Comparison of ENCODE assay signal across 20 mouse cellular contexts in genomic region chr11:72415155-72415554, GRCm38 (mm10). TPM values are rescaled to one million over a fixed set of nuclear protein-coding genes. Genes with fewer than 3 reads are reported as not detected.
A peak's percentile ranks its signal among the peaks of the same experiment; 100 is the strongest.
DNase-seq lines count a peak whose midpoint lies in the region; ATAC-seq lines count a peak whose summit lies in the region.
"Had no signal": no experiment of that assay in that cellular context is flagged by ENCODE, and none has a peak within 500 bp of the region (broad histone marks: within the 10 kb centered on the region; RNA-seq: fewer than 3 reads in every experiment).

No protein-coding gene starts in this region.

- 9% methylated on average over 8 of the region's 8 CpGs for WGBS in heart, embryonic 14.5 days
- WGBS in liver, embryonic 12.5 days (ENCODE audit: insufficient replicate concordance): 11% methylated on average over 8 of the region's 8 CpGs
- 62% methylated on average over 8 of the region's 8 CpGs for WGBS in kidney, embryonic 15.5 days
- WGBS in hindbrain, embryonic 12.5 days: 85% methylated on average over 8 of the region's 8 CpGs

- H3K4me2 ChIP-seq in heart, embryonic 14.5 days (ENCODE audit: low read length): peak overlapping the region; percentile 6
- H3K4me2 ChIP-seq in liver, embryonic 12.5 days: peak overlapping the region; percentile 44
- no peak overlapping the region for H3K4me2 ChIP-seq in kidney, embryonic 15.5 days
- H3K4me2 ChIP-seq in hindbrain, embryonic 12.5 days (replicated peaks): no peak overlapping the region
- H3K4me2 ChIP-seq: embryonic facial prominence, embryonic 12.5 days; neural tube, embryonic 12.5 days had no signal

- no peak overlapping the region for H3K4me3 ChIP-seq in heart, embryonic 14.5 days (ENCODE audit: control insufficient read depth in 1 of 2, insufficient read depth in 1 of 2, low read depth in 1 of 2, low read length in 2 of 2)
- H3K4me3 ChIP-seq in liver, embryonic 12.5 days: no peak overlapping the region
- H3K4me3 ChIP-seq in kidney, embryonic 15.5 days (replicated peaks): no peak overlapping the region
- no peak overlapping the region for H3K4me3 ChIP-seq in hindbrain, embryonic 12.5 days
- H3K4me3 ChIP-seq: embryonic facial prominence, embryonic 12.5 days; hindbrain, embryonic 10.5 days; neural tube, embryonic 12.5 days had no signal

- DNase-seq in heart, postnatal 25 days (ENCODE audit: low spot score): no peak
- no peak for DNase-seq in right cerebral cortex, postnatal 10 days (ENCODE audit: low spot score in 2 of 2)
- DNase-seq: cerebellum, adult 11 months; gastrocnemius, postnatal 10 days; kidney, adult 2 months; kidney, postnatal 36 days; lung, postnatal 10 days; right cerebral cortex, postnatal 25 days; thymus, postnatal 25 days had no signal

- ATAC-seq in heart, embryonic 14.5 days (ENCODE audit: insufficient number of reproducible peaks, insufficient read depth, low FRiP score, low read depth): no peak
- ATAC-seq in erythroblast, adult 5-6 weeks (replicated peaks; ENCODE audit: low FRiP score, poor library complexity, severe bottlenecking): peak; percentile 34; the same call in 1 of the 2 replicates
- ATAC-seq in liver, embryonic 12.5 days: peak; percentile 81
- ATAC-seq in kidney, embryonic 15.5 days (replicated peaks; ENCODE audit: low FRiP score): no peak
- no peak for ATAC-seq in hindbrain, embryonic 12.5 days (ENCODE audit: low FRiP score)

- H3K9ac ChIP-seq in heart, embryonic 14.5 days (ENCODE audit: low read length): no peak overlapping the region
- 0 out of 2 replicates have a peak overlapping the region, but pooled peaks have one; percentile 17 for H3K9ac ChIP-seq in liver, embryonic 12.5 days
- no peak overlapping the region for H3K9ac ChIP-seq in kidney, embryonic 15.5 days
- H3K9ac ChIP-seq in hindbrain, embryonic 12.5 days: no peak overlapping the region
- H3K9ac ChIP-seq: embryonic facial prominence, embryonic 12.5 days; neural tube, embryonic 12.5 days had no signal

- H3K27me3 ChIP-seq in heart, embryonic 14.5 days (ENCODE audit: control insufficient read depth, insufficient read depth, low read length): no peaks in the 10 kb centered on the region
- peaks cover 59% of the 10 kb centered on the region for H3K27me3 ChIP-seq in liver, embryonic 12.5 days (replicated peaks)
- H3K27me3 ChIP-seq in kidney, embryonic 15.5 days: no peaks in the 10 kb centered on the region; the same call in 1 of the 2 replicates
- peaks cover 36% of the 10 kb centered on the region for H3K27me3 ChIP-seq in hindbrain, embryonic 12.5 days

- peaks cover 64 to 71% of the 10 kb centered on the region in 2 experiments for H3K4me1 ChIP-seq in heart, embryonic 14.5 days (ENCODE audit: control insufficient read depth in 2 of 2, insufficient read depth in 2 of 2, low read length in 2 of 2)
- H3K4me1 ChIP-seq in liver, embryonic 12.5 days: peaks cover 76% of the 10 kb centered on the region
- peaks cover 69% of the 10 kb centered on the region for H3K4me1 ChIP-seq in kidney, embryonic 15.5 days
- peaks cover 32% of the 10 kb centered on the region for H3K4me1 ChIP-seq in hindbrain, embryonic 12.5 days

- peak overlapping the region; percentile 37 to 40 for H3K27ac ChIP-seq in heart, embryonic 14.5 days (replicated peaks in 1 of 2; ENCODE audit: control insufficient read depth in 1 of 2, insufficient read depth in 1 of 2, low read depth in 2 of 2, low read length in 2 of 2)
- H3K27ac ChIP-seq in liver, embryonic 12.5 days: 0 out of 2 replicates have a peak overlapping the region, but pooled peaks have one; percentile 36
- H3K27ac ChIP-seq in kidney, embryonic 15.5 days: no peak overlapping the region
- H3K27ac ChIP-seq in hindbrain, embryonic 12.5 days: no peak overlapping the region
- H3K27ac ChIP-seq: embryonic facial prominence, embryonic 12.5 days; hindbrain, embryonic 10.5 days; neural tube, embryonic 12.5 days had no signal

- H3K9me3 ChIP-seq in heart, embryonic 14.5 days (ENCODE audit: control insufficient read depth, low read length): no peaks in the 10 kb centered on the region
- H3K9me3 ChIP-seq in liver, embryonic 12.5 days (replicated peaks): no peaks in the 10 kb centered on the region
- no peaks in the 10 kb centered on the region for H3K9me3 ChIP-seq in kidney, embryonic 15.5 days (replicated peaks)
- H3K9me3 ChIP-seq in hindbrain, embryonic 12.5 days (replicated peaks): no peaks in the 10 kb centered on the region
- H3K9me3 ChIP-seq: embryonic facial prominence, embryonic 12.5 days; hindbrain, embryonic 10.5 days; neural tube, embryonic 12.5 days had no signal

- H3K36me3 ChIP-seq in heart, embryonic 14.5 days (ENCODE audit: control insufficient read depth, insufficient read depth, low read length): no peaks in the 10 kb centered on the region
- no peaks in the 10 kb centered on the region for H3K36me3 ChIP-seq in liver, embryonic 12.5 days
- no peaks in the 10 kb centered on the region for H3K36me3 ChIP-seq in kidney, embryonic 15.5 days
- H3K36me3 ChIP-seq in hindbrain, embryonic 12.5 days: no peaks in the 10 kb centered on the region
- H3K36me3 ChIP-seq: embryonic facial prominence, embryonic 12.5 days; hindbrain, embryonic 10.5 days; neural tube, embryonic 12.5 days had no signal

- intact Hi-C loops in heart, postnatal 25 days (cut with DNase I): no loop called here

RNA-seq across cellular contexts. Expression of gene Smtnl2, which starts 3.6 kb away (rescaled TPM):
- 116 and 122 TPM in 2 replicates for polyA plus RNA-seq in heart, embryonic 14.5 days (2014; fragmentation: Nextera tagmentation; extraction: Ambion mirVana)
- total RNA-seq in heart, postnatal 25 days (2021): 10 to 100 TPM; 19.0 to 21.6 TPM
- total RNA-seq in erythroblast, adult 5-6 weeks (2015; ENCODE audit: low replicate concordance): not detected in 2 replicates
- not detected in 2 replicates for total RNA-seq in erythroblast, adult 5-6 weeks (2017; ENCODE audit: low replicate concordance)
- 11.3 and 12.5 TPM in 2 replicates for polyA plus RNA-seq in liver, embryonic 12.5 days (2016; fragmentation: Nextera tagmentation; extraction: Ambion mirVana)
- 109 and 111 TPM in 2 replicates for polyA plus RNA-seq in kidney, embryonic 15.5 days (2015; fragmentation: Nextera tagmentation; extraction: Ambion mirVana)
- 14.5 and 15.3 TPM in 2 replicates for polyA plus RNA-seq in hindbrain, embryonic 12.5 days (2016; fragmentation: Nextera tagmentation; extraction: Ambion mirVana)
- total RNA-seq: monocyte, adult 5-6 weeks had no signal

RNA-seq across cellular contexts. Expression of gene Ggt6, which starts 20.2 kb away (rescaled TPM):
- polyA plus RNA-seq in heart, embryonic 14.5 days (2014; fragmentation: Nextera tagmentation; extraction: Ambion mirVana): not detected in 2 replicates
- under 1 TPM in 1 of 2 experiments, not detected in 1; 0.31 TPM for total RNA-seq in heart, postnatal 25 days (2021)
- total RNA-seq in erythroblast, adult 5-6 weeks (2015; ENCODE audit: low replicate concordance): not detected in 2 replicates
- total RNA-seq in erythroblast, adult 5-6 weeks (2017; ENCODE audit: low replicate concordance): not detected in 2 replicates
- 0.12 TPM in 1 of 2 replicates, not detected in the other for polyA plus RNA-seq in liver, embryonic 12.5 days (2016; fragmentation: Nextera tagmentation; extraction: Ambion mirVana)
- polyA plus RNA-seq in kidney, embryonic 15.5 days (2015; fragmentation: Nextera tagmentation; extraction: Ambion mirVana): 0.87 and 0.95 TPM in 2 replicates
- 0.32 TPM in 1 of 2 replicates, not detected in the other for polyA plus RNA-seq in hindbrain, embryonic 12.5 days (2016; fragmentation: Nextera tagmentation; extraction: Ambion mirVana)
- total RNA-seq: layer of hippocampus, postnatal 14 days; left cerebral cortex, postnatal 14 days; monocyte, adult 5-6 weeks had no signal
- polyA plus RNA-seq: hindbrain, embryonic 10.5 days; neural tube, embryonic 12.5 days had no signal

RNA-seq across cellular contexts. Expression of gene Mybbp1a, which starts 26.0 kb away (rescaled TPM):
- 61.9 and 64.7 TPM in 2 replicates for polyA plus RNA-seq in heart, embryonic 14.5 days (2014; fragmentation: Nextera tagmentation; extraction: Ambion mirVana)
- 10 to 100 TPM; 40.9 to 42.8 TPM for total RNA-seq in heart, postnatal 25 days (2021)
- total RNA-seq in erythroblast, adult 5-6 weeks (2015; ENCODE audit: low replicate concordance): 44.7 and 49.6 TPM in 2 replicates
- 11.8 and 27.4 TPM in 2 replicates for total RNA-seq in erythroblast, adult 5-6 weeks (2017; ENCODE audit: low replicate concordance)
- polyA plus RNA-seq in liver, embryonic 12.5 days (2016; fragmentation: Nextera tagmentation; extraction: Ambion mirVana): 174 and 192 TPM in 2 replicates
- 162 and 184 TPM in 2 replicates for polyA plus RNA-seq in kidney, embryonic 15.5 days (2015; fragmentation: Nextera tagmentation; extraction: Ambion mirVana)
- polyA plus RNA-seq in hindbrain, embryonic 12.5 days (2016; fragmentation: Nextera tagmentation; extraction: Ambion mirVana): 112 and 123 TPM in 2 replicates

RNA-seq across cellular contexts. Expression of gene Tekt1, which starts 52.9 kb away (rescaled TPM):
- polyA plus RNA-seq in heart, embryonic 14.5 days (2014; fragmentation: Nextera tagmentation; extraction: Ambion mirVana): 0.19 and 0.28 TPM in 2 replicates
- total RNA-seq in heart, postnatal 25 days (2021): not detected
- not detected in 2 replicates for total RNA-seq in erythroblast, adult 5-6 weeks (2015; ENCODE audit: low replicate concordance)
- total RNA-seq in erythroblast, adult 5-6 weeks (2017; ENCODE audit: low replicate concordance): not detected in 2 replicates
- 0.08 and 0.12 TPM in 2 replicates for polyA plus RNA-seq in liver, embryonic 12.5 days (2016; fragmentation: Nextera tagmentation; extraction: Ambion mirVana)
- polyA plus RNA-seq in kidney, embryonic 15.5 days (2015; fragmentation: Nextera tagmentation; extraction: Ambion mirVana): 5.4 and 5.6 TPM in 2 replicates
- 6.6 and 7.9 TPM in 2 replicates for polyA plus RNA-seq in hindbrain, embryonic 12.5 days (2016; fragmentation: Nextera tagmentation; extraction: Ambion mirVana)
- total RNA-seq: monocyte, adult 5-6 weeks had no signal

Comparison
In these comparisons a context has a peak if more than half of its experiments do, and no peak if none do; other contexts are left out.
1. ATAC-seq: peak in erythroblast, adult 5-6 weeks (single experiment) and liver, embryonic 12.5 days (single experiment); none in heart, embryonic 14.5 days (single experiment), kidney, embryonic 15.5 days (single experiment) and hindbrain, embryonic 12.5 days (single experiment).
2. H3K27ac ChIP-seq: peak in heart, embryonic 14.5 days (2 of 2) and liver, embryonic 12.5 days (single experiment); none in kidney, embryonic 15.5 days (single experiment) and hindbrain, embryonic 12.5 days (single experiment).
3. H3K4me2 ChIP-seq: peak in heart, embryonic 14.5 days (single experiment) and liver, embryonic 12.5 days (single experiment); none in kidney, embryonic 15.5 days (single experiment) and hindbrain, embryonic 12.5 days (single experiment).